Mouse (Mus musculus) brain, embryonic 18.5 days (tissue): ENCODE measurements around the gene Thra.

ENCODE experiments used
- DNase-seq: peaks from one replicate; pipeline ENCODE4 v3.0.0-alpha.2; 2012; ENCODE audit warnings: low read depth, low spot score

The Thra gene

GRCm38 (mm10) chr11:98745932-98746853 lies 5.8 kb downstream of the Thra start:
- DNase-seq = no peak

GRCm38 (mm10) chr11:98746855-98747693 lies 6.6 kb downstream of the Thra start:
- peak; percentile 88 for DNase-seq

DNA sequence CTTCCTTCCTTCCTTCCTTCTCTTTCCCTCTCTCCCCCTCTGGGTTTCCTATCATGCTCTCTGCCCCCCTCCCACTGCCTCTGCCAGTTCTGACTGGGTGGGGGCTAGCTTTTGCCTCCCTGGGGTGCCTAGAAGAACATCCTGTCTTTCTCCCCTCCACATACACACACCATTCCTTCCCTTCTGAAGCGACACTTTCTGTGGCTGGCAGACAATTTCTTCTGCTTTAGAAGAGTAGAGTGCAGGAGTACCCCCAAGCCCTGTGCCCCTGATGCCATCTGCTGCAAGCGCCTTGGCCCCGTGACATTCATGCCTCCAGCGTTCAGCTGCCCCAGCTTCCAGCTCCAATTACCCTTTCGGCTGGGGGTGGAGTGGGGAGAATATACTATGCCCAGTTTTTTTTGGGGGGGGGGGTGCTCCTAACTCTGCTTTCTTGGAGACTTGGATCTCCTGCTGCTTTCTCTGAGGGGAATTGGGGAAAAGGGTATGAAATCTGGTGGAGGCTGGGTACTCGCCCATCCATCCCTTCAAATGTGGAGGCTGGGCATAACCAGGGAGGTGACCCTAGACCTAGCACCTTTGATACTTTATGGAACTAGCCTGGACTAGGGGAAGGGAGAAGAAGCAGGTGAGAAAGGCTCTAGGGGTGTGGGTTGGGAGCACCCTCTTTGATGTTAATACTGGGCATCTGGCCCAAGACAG lies 7.5 kb downstream of the Thra start:
- DNase-seq = no peak

GRCm38 (mm10) chr11:98748506-98749416 lies 8.3 kb downstream of the Thra start:
- DNase-seq = no peak

GRCm38 (mm10) chr11:98749716-98750115 lies 9.3 kb downstream of the Thra start:
- DNase-seq = no peak

DNA sequence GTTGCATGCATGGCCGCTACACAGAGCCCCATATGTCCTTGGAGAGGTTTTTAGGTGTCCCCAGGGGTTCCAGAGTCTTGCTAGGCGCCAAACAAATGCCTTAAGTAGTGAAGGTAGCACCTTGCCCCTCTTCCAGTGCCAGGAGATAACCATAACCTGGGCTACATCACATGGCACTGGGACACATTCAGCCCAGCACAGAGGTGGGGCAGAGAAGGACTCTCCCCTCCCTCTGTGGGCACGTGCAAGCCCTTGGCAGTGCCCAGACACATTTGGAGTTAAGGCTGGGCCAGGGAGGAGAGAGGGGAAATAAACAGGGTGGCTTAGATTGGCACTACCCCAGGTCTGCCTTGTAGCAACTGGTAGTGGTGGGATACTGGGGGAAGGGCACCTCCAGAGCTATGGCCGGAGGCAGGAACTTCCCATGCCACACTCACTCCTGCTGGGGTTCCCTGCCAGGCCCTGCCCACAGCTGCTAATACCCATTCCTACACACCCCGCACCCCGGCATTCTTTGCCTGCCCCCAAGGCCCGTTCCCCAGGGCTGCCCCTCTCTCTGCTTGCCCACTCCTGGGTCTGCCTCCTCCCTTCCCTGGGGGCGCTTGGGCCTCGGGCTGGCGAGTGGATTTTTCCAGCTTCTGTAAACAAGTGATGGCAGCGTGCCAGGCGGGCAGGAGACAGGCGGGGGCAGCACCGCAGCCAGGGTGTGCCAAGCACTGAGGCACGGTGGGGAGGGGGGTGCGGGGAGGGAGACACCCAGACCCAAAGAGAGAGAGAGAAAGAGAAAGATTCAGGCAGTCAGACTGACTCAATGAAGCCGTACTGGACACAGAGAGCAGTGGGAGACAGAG lies 10.1 kb downstream of the Thra start:
- no peak for DNase-seq

DNA sequence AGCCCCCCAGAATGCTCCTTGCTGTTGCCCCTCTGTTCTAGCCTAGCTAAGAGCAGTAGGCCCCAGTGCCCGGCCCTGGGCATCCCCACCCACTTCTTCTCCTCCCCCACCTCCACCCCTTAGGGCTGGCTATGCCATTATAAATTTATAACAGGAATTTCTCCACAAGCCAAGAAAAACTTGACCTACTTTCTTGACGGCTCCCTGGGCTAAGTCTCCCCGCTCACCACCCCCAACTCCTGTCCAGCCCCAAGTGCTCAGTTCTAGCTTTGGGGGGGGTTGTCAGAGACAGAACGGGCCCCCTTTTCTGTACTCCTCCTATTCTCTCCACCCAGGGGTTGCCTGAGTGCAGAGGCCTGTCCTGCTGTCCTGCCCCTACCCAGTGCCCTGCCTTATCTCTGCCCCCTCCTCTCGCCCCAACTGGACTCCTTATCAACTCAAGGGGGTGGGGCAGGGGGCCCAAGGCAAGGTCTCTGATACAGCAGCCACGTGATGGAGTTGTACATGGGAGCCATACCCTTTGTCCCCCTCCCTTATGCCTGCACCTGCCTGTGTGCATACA lies 10.9 kb downstream of the Thra start:
- DNase-seq = no peak

GRCm38 (mm10) chr11:98752562-98753140 lies 12.2 kb downstream of the Thra start:
- no peak for DNase-seq

DNA sequence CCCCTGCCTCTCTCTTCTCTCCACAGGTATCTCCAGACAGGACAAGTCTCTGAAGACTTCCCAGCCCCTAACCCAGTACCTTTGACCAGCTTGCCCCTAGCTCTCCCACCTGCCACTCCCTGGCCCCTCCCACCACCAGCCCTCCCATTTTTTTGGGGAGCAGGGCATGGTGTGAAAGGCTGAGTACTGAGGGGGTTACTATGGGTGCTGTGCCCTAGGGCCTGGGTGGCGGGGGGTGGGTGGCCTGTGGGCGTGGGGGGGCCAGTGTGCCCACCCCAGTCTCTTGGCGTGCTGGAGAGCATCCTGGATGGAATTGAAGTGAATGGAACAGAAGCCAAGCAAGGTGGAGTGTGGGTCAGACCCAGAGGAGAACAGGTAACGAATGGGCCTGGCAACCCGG lies 12.8 kb downstream of the Thra start:
- no peak for DNase-seq

DNA sequence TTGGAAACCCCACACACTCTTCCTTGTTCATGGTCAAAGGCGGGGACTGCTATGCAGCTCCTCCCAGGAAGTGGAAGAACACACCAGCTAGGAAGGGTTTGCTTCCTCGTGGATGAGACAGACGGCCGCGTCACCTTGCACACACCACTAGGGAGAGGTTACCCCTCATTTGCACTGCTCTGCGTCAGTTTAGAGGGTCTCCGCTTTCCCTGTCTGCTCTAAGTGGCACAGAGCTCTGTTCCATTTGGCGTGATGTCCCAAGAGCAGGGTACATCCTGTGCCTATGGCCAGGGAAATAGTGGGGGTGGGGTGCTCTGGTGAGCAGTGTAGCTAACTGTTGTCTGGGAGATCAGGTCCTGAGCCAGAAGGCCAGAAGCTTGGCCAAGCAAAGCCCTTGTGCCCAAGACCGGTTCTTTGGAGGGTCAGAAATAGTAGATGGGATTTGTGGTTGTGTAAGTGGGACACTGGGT lies 13.7 kb downstream of the Thra start:
- no peak for DNase-seq

- no peak for DNase-seq
These were observed 14.3 kb downstream of the Thra start for GRCm38 (mm10) chr11:98754621-98755181.

DNA sequence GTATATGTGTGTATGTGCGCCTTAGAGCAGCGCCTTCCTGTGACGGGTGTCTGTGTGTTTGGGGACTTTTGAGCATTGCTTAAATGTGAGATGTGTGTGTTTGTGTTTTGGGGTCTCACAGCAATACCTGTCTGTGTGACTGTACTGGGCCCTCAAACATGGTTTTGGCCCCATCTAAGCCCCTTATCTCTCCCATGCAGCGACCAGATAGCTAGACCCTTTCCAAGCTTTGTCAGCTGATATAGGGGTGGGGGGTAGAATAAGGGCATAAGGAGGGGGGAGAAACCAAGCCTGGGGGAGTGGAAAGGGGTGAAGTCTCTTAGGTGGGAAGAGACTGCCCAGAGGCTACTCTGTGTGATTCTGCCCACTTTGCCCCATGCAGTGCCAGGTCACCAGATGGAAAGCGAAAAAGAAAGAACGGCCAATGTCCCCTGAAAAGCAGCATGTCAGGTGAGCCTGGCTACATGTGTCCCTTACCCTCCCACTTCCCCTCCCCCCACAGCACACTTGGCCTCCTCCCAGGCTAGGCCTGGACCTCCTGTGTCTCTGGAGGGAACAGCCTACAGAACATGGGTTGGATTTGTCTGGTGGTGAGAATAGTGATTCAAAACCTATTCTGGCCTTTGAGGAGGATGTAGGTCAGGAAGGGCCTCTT lies 15.4 kb downstream of the Thra start:
- DNase-seq = no peak

- DNase-seq = no peak
These were observed 16.3 kb downstream of the Thra start for GRCm38 (mm10) chr11:98756711-98757110.

GRCm38 (mm10) chr11:98761939-98762338 lies 21.5 kb downstream of the Thra start:
- no peak for DNase-seq

GRCm38 (mm10) chr11:98762756-98763501 lies 22.5 kb downstream of the Thra start:
- no peak for DNase-seq

DNA sequence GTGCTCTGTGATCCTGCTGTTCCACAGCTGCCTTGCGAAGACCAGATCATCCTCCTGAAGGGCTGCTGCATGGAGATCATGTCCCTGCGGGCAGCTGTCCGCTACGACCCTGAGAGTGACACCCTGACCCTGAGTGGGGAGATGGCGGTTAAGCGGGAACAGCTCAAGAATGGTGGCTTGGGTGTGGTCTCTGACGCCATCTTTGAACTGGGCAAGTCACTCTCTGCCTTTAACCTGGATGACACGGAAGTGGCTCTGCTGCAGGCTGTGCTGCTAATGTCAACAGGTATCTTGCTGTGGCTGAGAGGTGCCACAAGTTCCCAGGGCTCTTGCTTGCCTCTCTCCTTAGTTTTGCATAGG lies 23.0 kb downstream of the Thra start:
- DNase-seq = no peak

GRCm38 (mm10) chr11:98764091-98764490 lies 23.7 kb downstream of the Thra start:
- no peak for DNase-seq

GRCm38 (mm10) chr11:98764746-98765145 lies 24.3 kb downstream of the Thra start:
- DNase-seq = no peak
